Mouse (Mus musculus) C3H10T1/2 (cell line): ENCODE data around the gene Rhox10. TPM values are rescaled to one million over a fixed set of nuclear protein-coding genes. Genes with fewer than 3 reads are reported as not detected.

Experiments used
- polyA plus RNA-seq, 2 experiments: library from polyadenylated mRNA; unstranded; fragments of >200 nt; fragmentation: generic; extraction: Trizol; gene quantifications; one replicate each; pipeline ENCODE4 v1.2.1; 2012; ENCODE audit warnings: missing spikeins in 2 of 2

Rhox10 gene
- polyA plus RNA-seq = not detected

DNA sequence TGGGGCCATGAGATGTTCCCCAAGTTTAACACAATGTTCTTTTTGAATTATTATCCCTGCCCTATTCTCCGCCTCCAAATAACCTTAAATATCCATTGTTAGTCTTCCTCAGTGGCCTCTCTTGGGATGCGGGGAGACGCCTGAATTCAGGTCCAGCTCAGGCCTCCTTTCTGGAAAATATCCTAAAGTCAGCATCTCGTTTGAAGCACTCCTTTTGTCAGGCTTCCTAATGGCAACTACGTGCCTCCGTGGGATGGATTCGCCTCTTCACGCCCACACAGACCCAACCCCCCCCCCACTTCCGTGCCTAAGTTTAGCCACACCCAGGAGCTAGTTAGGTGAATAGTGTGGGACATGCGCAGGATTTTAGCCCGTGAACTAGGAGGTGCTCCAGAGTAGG, at the start of gene Rhox10:
Gene Rhox10 (plus strand): TSS at position 301 of the 400 bp plus-strand sequence.

DNA sequence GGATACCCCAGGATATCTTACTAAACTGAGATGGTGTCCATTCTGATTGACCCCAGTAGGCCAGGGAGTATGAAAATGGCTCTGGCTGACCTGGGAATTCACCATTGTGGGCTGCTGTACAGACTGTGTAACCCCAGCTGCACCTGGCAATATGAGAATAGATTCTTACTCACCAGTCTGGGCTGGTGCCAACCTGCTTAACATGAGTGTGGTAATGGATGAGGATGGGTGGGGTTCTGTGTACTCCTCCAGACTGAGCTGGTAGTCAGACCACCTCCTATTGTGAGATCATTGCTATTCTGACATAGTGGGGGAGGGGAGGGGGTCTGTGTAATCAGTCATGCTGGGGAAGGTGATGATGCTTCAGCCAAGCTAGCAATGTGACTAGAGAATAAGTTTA, 47.7 kb upstream of the Rhox10 start, which contains the start of gene Btg1-ps1:
Gene Btg1-ps1 (minus strand): TSS at position 219 of the 400 bp plus-strand sequence.

DNA sequence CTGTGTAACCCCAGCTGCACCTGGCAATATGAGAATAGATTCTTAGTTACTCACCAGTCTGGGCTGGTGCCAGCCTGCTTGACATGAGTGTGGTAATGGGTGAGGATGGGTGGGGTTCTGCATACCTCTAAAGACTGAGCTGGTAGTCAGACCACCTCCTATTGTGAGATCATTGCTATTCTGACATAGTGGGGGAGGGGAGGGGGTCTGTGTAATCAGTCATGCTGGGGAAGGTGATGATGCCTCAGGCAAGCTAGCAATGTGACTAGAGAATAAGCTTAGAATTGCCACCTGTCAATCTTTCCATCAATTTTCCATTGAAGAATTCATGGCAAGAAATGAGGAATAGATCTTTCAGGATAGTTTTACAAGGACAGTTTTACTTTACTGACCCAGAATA, 23.3 kb upstream of the Rhox10 start, which contains the start of gene Btg1-ps2:
Gene Btg1-ps2 (minus strand): TSS at position 101 of the 400 bp plus-strand sequence.

DNA sequence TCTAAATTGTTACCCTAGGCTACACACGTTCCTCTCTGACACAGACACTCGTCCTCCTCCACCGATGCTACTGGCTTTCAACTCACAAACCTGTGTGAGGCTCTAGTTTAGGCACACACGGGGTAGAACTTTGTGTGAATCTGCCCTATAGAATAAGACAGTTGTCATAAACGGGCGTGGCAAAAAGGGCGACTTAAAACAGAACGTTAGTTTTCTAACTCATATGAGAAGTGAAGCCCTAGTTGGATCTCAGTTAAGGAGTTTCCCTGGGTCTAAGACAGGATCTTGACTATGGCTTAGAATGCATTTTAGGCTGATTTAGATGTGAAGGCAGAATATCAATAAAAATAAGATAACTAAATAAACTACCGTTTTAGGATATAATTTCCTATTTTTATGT, 18.8 kb downstream of the Rhox10 start, which contains the start of gene Rhox11:
Gene Rhox11 (minus strand): TSS at position 101 of the 400 bp plus-strand sequence.

DNA sequence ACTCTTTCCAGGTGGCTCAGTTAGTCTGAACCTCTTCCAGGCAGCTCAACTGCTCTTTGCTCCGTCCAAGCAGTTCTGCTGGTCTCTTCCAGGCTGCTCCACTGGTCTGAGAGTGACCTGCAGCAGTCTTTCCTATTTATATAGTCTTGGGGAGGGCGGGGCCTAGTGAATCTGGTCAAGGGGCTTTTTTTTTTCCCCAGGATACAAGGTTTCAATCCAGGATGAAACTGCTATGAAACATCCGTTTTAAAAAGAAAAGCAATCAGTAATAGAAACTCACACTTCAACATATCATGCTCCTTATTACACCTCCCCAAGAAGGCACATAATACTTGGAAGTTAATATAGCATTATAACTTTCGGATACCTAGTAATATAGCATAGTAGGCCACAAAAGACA, 44.5 kb downstream of the Rhox10 start, which contains the start of gene Rhox12:
Gene Rhox12 (minus strand): TSS at position 101 of the 400 bp plus-strand sequence.

DNA sequence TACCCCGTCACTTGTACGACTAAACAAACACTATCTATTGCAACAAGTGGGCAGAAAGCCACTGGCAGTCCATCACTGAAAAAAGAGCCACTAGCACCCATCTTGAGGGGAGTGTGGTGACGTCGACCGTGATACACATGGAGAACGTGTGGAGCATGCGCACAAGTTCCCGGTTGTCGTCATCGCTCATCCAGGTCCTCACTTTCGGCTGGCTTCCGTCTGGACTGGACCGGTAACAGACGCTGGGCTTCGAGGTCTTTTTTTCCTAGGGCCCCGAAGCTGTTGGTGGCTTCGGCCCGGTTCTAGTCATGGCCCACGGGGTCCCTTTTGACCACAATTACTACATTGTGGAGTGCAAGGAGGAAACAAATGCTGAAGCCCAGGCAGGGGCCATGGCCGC, 54.7 kb downstream of the Rhox10 start, which contains the start of gene Rhox13:
Gene Rhox13 (plus strand): TSS at position 238 of the 400 bp plus-strand sequence.

Other genes starting within 250 kb of the Rhox10 start
- not detected for gene Rhox6, start 239.6 kb upstream of the Rhox10 start, polyA plus RNA-seq
- not detected for gene Rhox7a, start 234.8 kb upstream of the Rhox10 start, polyA plus RNA-seq
- not detected for gene Rhox8, start 187.5 kb upstream of the Rhox10 start, polyA plus RNA-seq
- not detected for gene Rhox7b, start 169.2 kb upstream of the Rhox10 start, polyA plus RNA-seq
- gene Rhox9, start 164.7 kb upstream of the Rhox10 start, polyA plus RNA-seq = not detected
- not detected for gene Btg1-ps1, start 47.7 kb upstream of the Rhox10 start, polyA plus RNA-seq
- not detected for gene Btg1-ps2, start 23.4 kb upstream of the Rhox10 start, polyA plus RNA-seq
- not detected for gene Rhox11, start 18.7 kb downstream of the Rhox10 start, polyA plus RNA-seq
- not detected for gene Rhox12, start 44.4 kb downstream of the Rhox10 start, polyA plus RNA-seq
- gene Rhox13, start 54.7 kb downstream of the Rhox10 start, polyA plus RNA-seq = not detected
- 1 to 10 TPM in 1 of 2 experiments, under 1 TPM in 1; 0.11 to 1.3 TPM for gene Zbtb33, start 123.3 kb downstream of the Rhox10 start, polyA plus RNA-seq
- under 1 TPM; 0.09 to 0.41 TPM for gene Tmem255a, start 186.0 kb downstream of the Rhox10 start, polyA plus RNA-seq
- not detected for gene Atp1b4, start 249.7 kb downstream of the Rhox10 start, polyA plus RNA-seq